Mouse (Mus musculus) heart, adult 9 months (tissue): ENCODE results near the gene Dusp28.

Experiments
- DNase-seq, 2 experiments: peaks; one replicate each; pipeline ENCODE4 v3.0.0; 2022; ENCODE audit warnings: low spot score in 2 of 2

Dusp28 gene

DNA sequence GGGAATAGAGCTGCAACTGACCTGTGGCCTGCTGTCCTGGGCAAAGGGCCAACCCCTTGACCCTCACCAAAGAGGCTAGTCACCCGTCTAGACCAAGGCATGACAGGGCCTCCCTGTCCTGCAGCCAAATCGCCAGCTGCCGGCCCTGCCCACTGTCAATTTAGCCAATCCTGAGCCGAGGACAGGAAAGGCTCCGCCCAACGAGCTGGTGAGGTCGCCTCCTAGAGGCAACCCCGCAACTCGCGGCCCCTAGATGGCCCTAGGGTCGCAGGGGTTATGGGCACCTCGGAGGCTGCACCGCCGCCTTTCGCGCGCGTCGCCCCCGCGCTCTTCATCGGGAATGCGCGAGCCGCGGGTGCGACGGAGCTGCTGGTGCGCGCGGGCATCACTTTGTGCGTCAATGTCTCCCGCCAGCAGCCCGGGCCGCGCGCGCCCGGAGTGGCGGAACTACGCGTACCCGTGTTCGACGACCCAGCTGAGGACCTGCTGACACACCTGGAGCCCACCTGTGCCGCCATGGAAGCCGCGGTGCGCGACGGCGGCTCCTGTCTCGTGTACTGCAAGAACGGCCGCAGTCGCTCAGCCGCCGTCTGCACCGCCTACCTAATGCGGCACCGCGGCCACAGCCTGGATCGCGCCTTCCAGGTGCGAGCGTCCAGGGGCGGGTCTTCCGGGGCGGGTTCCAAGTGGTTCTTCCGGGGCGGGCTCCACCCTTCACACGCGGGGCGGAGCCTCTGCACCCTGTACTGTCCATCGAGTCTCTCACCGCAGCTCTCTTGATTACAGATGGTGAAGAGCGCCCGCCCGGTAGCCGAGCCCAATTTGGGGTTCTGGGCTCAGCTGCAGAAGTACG is at the start of gene Dusp28:
Gene Dusp28 (plus strand): TSS at position 203 of the 853 bp plus-strand sequence.
- DNase-seq, result peak; percentile 91 to 92

DNA sequence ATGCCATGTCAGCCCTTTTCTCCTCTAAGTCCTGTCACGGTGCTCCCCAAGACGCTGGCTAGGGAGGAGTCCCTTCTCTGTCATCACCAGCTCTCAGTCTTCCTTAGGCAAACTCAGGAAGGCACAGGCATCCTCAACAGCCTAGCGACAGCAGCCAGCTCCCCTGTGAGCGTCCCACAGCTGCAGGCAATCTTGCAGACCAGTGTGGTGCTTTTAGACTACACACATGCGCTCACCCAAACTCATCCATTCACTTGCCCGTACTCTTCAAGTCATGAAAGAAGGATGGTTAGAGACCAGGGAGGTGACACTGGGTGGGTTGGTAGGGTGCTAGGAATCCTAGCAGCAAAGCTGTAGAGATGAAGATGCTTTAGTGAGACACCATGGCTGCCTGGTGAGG is 45.3 kb upstream of the Dusp28 start:
- DNase-seq, result no peak

DNA sequence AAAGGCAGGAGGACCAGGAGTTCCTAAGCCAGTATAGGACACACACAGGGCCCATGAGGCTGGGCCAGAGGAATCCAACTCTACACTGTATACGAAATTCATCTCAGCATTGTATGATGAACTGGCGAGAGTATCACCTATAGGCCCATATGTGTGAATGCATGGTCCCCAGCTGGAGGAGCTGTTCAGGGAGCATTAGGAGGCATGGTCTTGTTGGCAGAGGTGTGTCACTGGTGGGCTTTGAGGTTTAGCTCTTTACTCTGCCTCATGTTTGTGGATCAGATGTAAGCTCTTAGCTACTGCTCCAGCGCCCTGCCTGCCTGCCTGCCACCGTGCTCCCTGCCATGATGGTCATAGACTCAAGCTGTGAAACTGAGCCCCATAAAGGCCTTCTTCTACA is 43.5 kb upstream of the Dusp28 start:
- no peak for DNase-seq

DNA sequence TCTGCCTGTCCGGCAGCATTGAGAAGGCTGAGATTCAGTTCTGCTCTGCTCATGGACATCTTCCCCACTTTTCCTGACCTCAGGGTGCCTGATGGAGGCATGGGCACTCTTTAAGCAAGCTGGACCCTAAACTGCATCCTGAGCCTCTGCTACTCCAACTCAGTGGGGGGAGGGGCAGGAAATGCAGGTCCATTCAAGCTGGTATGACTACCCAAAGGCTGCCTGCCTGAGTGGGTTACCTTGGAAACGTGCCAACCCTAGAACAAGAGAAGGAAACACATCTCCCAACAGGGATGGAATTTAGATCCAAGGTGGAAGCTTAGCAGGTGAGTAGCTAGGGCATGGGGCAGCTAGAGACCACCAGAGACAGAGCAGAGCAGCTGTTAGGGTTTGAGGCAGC is 40.6 kb upstream of the Dusp28 start:
- no peak for DNase-seq

DNA sequence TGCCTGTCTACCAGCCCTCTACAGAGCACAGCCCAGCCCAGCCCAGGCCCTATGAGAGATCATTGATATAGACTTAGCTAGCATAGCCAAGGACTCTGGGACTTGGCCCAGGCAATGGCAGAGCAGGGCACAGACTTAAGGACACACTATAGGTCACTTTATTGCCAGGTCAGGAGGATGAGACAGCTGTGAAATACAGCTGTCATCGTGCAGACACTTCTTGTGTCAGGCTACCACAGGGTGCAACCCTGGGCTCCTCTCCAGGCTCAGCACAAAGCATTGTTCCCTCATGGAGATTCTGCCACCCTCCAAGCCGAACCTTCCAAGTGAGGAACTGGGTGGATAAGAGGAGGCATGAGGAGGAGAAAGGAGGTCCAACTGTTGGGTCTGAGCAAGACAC is 36.8 kb upstream of the Dusp28 start:
- no peak for DNase-seq

DNA sequence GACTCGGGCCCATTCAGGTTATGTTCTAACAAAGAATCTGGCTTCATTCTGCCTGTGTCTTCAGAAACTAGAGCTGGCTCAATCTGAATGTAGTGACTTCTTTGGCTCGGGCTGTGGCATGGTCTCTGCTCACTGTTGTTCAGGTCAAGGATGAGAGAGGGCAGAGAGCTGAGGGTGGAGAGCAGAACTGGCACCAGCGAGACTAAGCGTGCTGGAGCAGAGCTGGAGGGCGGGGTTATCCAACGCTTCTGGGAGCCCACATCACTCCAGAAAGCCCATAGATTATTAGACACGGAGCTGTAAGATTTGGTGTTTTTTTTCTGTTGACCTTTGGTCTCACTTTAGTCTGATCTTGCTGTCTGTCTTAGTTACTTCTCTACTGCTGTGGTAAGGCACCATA is 34.1 kb upstream of the Dusp28 start:
- DNase-seq, result no peak

DNA sequence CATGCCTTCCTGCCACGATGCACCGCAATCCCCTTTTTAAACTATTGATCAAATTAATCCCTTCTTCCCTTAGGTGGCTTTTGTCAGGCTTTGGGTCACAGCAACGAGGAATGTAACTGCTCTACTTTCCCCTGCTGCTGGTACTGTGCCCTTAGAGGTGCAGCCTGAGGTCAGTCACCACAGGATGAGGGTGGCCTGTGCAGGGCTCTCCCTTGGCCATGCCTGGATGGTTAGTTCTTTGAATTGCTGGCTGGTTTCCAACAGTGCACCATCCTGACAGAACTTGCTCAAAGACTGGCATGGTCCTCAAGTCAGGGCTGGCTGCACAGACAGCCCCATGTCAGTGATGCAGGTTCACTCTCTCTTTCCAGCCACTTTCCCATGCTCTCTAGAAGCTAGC is 32.8 kb upstream of the Dusp28 start:
- DNase-seq, result no peak

DNA sequence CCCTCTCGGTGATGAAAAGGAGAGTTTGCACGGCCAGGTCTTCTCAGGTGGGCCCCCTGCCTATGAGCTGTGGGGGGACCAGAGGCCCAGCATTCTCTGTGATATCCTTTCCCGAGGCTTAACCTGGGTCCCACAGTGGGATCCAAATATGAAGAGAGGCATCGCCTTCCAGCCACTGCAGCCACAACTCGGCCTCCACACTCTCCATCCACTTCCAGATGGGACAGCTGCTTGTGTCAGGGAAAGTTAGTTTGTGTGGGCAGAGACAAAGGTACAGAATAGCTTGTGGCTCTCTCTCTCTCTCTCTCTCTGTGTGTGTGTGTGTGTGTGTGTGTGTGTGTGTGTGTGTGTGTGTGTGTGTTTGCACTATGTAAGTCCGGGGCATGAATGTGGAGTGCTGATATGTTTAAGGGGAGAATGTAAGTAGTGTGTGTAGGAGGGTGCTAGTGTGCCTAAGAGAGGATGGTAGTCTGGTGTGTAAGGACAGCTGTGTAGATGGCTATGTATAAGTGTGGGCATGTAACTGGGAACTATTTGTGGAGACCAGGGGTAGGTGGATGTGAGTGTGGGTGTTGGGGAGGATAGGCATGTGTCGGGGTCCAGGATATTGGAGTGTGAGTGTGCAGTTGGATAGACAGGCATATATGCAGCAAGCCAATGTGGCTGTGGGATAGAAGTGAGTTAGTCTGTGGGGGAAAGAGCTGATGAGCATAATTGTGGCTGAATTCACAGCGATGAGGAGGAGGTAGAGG is 31.2 kb upstream of the Dusp28 start:
- DNase-seq, result no peak

DNA sequence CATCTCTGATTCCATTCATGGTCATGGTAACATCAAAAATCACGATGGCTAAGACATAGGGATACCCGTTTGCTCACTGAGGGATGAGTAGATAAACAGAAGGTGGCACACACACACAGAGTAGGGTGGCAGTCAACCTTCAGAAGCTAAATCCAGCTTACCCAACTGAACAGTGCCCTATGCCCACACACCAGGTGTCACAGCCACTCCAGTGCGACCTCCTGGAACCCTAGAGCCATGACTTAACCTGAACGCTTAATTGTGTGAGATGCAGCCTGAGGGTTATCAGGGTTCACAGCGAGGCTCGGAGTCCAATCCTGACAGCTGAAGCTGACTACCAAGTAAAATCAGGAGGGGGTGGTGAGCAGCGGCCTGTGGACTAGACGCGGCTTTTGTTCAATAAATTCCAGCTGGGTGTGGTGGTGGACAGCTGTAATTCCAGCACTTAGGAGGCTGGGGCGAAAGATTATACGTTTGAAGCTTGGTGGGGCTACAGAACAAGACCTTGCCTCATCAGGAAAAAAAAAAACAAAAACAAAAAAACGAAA is 29.3 kb upstream of the Dusp28 start:
- DNase-seq, result no peak

DNA sequence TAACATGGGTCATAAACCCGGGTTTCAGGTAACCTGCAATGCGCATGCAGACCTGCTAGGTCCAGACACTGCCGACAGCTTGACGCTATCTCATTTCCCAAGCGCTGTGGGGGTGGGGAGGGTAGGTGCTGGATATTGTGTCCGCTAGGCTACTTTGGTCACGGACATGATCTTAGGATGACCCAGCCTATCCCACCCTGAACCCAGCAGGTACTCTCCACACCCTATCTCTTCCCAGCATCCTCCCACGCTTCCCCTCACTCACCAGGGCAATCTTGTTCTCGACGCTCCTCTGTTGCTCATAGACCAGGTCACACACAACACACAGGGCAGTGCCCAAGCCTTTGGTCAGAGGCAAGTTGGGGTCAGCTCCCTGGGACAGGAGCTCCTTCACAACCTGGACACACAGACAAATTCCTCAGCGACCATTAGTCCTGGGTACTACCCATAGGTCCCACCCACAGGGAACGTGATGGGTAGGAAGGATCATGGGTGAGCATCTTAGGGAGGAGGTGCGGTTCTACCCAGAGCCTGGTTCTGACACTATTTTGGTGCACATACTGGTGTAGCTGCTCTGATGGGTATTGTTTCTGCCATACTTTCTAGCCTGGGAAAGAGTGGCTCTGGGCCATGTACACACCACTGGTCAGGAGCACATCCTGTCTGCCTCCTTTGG is 28.6 kb upstream of the Dusp28 start:
- DNase-seq, result no peak

DNA sequence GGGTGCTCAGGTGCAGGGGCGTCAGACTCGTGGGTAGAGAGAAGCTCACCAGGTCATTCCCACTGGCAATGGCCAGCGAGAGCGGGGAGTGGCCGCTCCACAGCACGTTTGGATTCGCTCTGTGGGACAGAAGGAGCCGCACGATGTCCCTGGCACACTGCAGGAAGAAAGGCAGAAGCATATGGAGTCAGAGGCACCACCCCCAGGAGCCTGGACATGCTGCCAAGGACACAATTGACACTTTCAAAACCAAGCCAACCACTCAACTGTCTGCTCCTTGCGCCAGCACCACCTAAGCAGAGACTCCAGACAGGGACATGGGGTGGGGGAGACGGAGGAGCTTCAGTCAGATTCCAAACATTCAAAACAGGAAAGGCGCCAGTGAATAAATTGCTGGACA is 27.5 kb upstream of the Dusp28 start:
- DNase-seq, result no peak

DNA sequence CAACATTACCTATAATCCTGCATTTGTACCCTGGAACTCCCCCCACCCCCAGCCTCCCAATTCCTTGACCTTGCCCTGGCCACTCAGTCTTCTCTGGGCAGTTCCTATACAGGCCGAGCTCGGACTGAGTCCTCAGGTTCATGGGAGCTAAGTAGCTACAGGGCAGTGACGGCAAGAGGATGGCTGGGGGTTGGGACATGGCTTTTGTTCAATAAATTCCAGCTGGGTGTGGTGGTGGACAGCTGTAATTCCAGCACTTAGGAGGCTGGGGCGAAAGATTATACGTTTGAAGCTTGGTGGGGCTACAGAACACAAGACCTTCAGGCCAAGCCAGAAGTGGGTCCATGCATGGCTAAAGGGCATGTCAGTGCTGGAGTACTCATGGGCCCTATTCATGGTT is 26.7 kb upstream of the Dusp28 start:
- no peak for DNase-seq

DNA sequence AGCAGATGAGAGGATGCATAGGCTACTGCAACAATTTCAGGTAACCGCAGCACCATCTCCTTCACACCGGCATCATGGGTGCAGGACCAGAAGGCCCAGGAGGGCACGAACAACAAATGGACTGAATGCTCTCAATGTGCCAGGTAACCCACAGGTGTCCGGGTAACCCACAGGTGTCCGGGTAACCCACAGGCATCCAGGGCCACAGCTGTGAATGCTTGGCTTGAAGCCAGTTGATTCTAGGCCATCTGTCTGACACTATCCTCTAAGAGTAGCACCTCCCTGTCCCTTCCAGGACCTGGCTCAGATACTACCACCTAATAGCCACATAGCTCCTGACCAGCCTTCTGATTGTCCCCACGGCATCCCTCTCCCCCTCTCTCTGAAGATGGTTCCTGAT is 24.8 kb upstream of the Dusp28 start:
- DNase-seq, result no peak

DNA sequence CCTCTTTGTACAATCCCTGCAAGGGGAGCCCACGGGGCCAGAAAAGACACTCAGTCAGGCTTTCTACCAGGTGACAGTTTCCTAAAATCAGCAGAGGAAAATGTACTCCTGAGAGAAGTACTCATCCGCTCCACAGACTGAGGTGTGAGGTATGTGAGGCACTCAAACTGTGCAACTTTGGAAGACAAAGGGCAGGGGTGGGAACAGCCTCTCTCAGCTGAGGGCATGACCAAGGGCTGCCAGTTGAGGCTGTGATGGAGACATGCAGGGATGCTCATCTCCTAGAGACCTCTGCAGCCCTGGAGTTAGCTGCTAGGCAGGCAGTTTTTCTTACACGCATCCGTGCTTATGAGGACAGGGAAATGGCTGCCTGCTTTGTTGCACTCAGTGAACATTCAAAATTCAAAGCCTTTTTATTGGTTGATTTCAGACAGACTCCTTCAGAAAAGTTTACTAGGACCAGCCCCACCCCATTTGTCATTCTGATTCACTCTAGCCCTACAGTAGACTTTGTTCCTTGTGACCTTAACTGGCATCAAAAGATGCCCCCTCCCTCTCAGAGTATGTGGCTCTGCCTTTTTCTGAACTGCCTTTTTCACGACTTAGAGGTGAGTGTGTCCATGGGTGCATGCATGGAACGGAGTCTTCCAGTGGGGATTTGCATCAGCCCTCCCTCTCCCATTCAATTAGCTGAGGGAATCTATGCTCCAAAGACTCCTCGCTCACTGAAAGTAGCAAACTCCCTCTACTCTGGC is 17.7 kb upstream of the Dusp28 start:
- DNase-seq, result no peak

DNA sequence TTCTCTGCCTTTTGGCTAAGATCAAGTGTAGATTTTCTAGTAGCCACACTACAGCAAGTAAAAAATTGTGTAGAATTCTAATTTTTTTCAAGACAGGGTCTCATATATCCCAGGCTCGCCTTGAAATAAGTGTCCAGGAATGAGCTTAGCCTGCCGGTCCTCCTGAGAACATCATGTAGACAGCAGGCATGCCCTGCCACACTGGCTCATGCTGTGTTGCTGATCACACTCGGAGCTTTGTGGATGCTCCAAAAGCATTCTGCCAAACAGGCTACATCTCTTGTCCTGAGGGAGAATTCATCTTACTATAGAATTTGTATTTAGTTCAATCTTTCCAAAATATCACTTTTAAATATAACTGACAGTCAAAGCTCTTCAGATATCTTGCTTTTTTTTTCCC is 14.0 kb upstream of the Dusp28 start:
- no peak for DNase-seq

DNA sequence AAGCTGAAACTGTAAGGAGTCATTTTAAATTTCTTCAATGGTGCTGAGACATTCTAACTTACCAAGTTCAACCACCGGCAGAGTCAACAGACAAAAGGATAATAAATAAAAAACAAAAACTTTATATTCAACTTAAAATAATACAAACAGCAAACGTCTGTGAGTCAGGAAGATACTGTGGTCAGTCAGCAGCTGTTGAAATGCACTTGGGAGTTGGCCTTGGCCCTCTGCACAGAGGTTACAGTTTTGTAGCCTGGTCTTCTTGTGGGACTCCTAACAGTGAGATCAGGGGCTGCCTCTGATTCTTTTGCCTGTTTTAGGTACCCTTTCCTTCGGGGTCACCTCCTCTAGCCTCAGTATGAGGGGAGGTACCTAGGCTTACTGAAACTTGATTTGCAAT is 12.9 kb upstream of the Dusp28 start:
- DNase-seq, result no peak

DNA sequence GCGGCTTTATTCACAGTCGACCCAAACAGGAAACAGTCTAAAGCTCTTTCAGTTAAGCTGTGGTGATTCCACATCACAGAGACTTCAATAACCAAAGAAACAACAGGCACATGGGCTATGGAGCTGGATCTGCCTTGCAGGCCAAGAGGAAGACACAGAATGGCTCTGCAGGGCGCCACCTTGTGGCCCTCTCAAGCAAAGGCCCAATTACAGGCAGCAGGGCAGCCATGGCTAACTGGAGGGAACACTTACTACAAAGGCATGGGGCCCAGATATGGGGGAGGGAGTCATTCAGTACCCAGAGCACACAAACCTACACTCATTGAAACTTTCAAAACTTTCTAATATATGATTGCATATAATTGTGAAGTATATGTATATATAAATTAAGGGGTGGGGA is 11.7 kb upstream of the Dusp28 start:
- peak in 1 of 2 experiments; percentile 63 for DNase-seq

DNA sequence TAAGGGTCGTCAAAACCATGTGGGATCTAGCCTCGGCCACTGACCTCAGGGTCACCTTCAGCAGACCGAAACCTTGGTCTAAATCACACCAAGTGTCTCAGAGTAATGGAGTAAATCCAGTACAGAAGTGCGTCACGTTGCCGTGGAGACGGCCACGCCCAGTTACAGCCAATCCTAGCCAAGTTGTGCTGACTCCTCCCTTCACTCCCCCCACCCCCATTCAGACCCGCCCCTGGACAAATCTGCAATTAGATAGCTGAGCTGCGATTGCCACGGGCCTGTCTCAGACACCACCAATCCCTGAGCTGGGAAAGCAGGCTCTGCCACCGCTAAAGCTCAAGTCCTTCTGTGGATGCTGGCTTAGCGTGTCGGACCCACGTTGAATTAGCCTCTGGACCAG is 4.0 kb upstream of the Dusp28 start, which contains the start of gene Ankmy1:
Gene Ankmy1 (minus strand): TSS at position 121 of the 400 bp plus-strand sequence.
- no peak for DNase-seq

DNA sequence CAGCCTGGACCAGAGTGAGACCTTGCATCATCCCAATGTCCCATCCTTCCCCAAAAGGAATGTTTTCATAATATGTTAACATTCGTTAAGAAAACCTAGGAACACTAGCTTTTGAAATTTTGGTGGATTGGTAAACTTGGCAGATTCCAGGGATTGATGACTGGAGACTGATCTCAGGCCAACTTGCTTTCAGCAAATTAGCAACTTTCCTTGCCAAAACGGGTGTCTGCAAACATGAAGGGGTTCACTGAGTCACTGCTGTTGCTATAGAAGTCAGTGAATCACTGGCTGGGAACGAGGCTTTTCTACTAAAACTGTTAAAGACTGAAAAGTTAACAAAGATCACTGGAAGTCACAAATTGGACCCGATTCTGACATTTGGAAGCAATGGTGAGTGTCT is 3.2 kb upstream of the Dusp28 start:
- no peak for DNase-seq

DNA sequence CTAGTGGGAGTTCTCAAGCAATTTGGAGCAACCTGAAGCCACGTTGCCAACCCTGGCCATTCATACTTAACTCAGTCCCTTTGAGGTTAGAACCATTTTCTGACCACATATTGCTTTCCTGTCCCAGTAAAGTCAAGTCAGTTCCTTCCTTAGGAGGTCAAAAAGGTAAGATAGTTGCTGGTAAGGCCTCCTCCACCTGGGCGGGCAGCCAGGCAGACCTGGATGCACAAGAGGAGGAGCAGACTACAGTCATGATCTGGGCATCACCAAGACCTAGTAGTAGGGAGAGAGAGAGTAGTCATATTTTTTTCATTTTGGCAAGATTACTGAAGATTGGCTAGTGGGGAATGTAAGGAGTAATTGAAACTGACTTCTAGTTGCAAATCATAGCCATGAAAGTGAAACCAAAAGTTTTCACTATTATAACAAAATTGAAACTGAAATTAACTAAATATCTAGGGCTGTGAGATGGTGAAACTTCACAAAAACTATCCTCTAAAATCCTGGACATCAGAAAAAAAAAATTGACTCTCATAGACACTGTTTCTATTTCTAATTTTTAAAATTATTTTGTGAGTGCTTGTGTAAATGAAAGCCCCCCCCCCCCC is 974 bp upstream of the Dusp28 start:
- DNase-seq, result no peak
